In the genomic region with DNA sequence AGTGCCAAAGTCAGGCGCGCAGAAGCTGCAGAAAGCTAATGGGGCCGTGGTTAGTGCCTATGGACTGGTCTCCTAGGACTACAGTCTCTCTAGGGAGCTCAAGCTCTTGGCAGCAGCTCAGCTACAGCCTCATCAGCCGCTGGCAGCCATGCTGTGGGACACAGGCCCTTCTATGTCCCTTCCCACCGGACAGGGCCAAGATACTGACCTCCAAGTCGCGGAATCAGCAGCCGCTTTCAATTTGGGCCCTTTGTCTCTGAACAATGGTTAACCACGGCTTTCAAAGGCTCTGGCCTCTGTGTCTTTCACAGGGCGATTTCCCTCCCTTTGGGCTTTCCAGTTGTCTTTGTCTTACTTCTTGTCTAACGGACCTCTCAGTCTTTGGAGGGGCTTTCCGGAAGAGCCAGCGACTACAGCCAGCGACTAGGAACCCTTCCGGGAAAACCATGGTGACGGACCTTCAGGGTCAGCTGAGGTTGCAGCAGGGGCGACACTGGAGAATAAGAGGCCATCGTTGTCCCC, we compare ENCODE assay signal across 8 mouse cellular contexts. TPM values are rescaled to one million over a fixed set of nuclear protein-coding genes. Genes with fewer than 3 reads are reported as not detected.
DNase-seq lines count a peak whose midpoint lies in the region; ATAC-seq lines count a peak whose summit lies in the region.

No protein-coding gene starts in this region.

- H3K4me2 ChIP-seq in embryonic facial prominence, embryonic 13.5 days, result peak overlapping the region; percentile 39
- peak overlapping the region; percentile 16; the same call in 1 of the 2 replicates for H3K4me2 ChIP-seq in heart, embryonic 11.5 days
- peak overlapping the region; percentile 46 for H3K4me2 ChIP-seq in midbrain, embryonic 12.5 days (replicated peaks)

- peak; percentile 17 for DNase-seq in ovary, postnatal 10 days (ENCODE audit: low spot score)
- DNase-seq in ovary, adult 18-20 months (ENCODE audit: low spot score), result no peak
- peak; percentile 63 for DNase-seq in kidney, postnatal 10 days
- no peak for DNase-seq in thymus, postnatal 4 days

- H3K27me3 ChIP-seq in embryonic facial prominence, embryonic 13.5 days, result no peaks in the 10 kb centered on the region
- no peaks in the 10 kb centered on the region for H3K27me3 ChIP-seq in heart, embryonic 11.5 days (ENCODE audit: control insufficient read depth, insufficient read depth, low read length)
- H3K27me3 ChIP-seq in midbrain, embryonic 12.5 days, result peaks cover 28% of the 10 kb centered on the region

- H3K9ac ChIP-seq in embryonic facial prominence, embryonic 13.5 days, result no peak overlapping the region
- peak overlapping the region; percentile 39; the same call in 1 of the 2 replicates for H3K9ac ChIP-seq in heart, embryonic 11.5 days (ENCODE audit: low read depth, low read length)
- H3K9ac ChIP-seq in midbrain, embryonic 12.5 days (replicated peaks), result peak overlapping the region; percentile 20; the same call in 1 of the 2 replicates

- H3K36me3 ChIP-seq in embryonic facial prominence, embryonic 13.5 days, result no peaks in the 10 kb centered on the region
- H3K36me3 ChIP-seq in heart, embryonic 11.5 days (ENCODE audit: control insufficient read depth, insufficient read depth, low read length), result no peaks in the 10 kb centered on the region
- H3K36me3 ChIP-seq in midbrain, embryonic 12.5 days, result no peaks in the 10 kb centered on the region

- H3K9me3 ChIP-seq in embryonic facial prominence, embryonic 13.5 days, result no peaks in the 10 kb centered on the region
- H3K9me3 ChIP-seq in heart, embryonic 11.5 days (replicated peaks; ENCODE audit: control insufficient read depth, low read length), result no peaks in the 10 kb centered on the region
- H3K9me3 ChIP-seq in midbrain, embryonic 12.5 days, result no peaks in the 10 kb centered on the region

- no peak overlapping the region for H3K27ac ChIP-seq in embryonic facial prominence, embryonic 13.5 days
- H3K27ac ChIP-seq in heart, embryonic 11.5 days (ENCODE audit: low read depth, low read length), result no peak overlapping the region
- H3K27ac ChIP-seq in midbrain, embryonic 12.5 days (replicated peaks), result 0 out of 2 replicates have a peak overlapping the region, but pooled peaks have one; percentile 5

- 24% methylated on average over 18 of the region's 18 CpGs for WGBS in embryonic facial prominence, embryonic 13.5 days
- WGBS in heart, embryonic 11.5 days (ENCODE audit: insufficient replicate concordance), result 44% methylated on average over 18 of the region's 18 CpGs
- WGBS in midbrain, embryonic 12.5 days, result 5% methylated on average over 18 of the region's 18 CpGs

- ATAC-seq in embryonic facial prominence, embryonic 13.5 days (ENCODE audit: insufficient number of reproducible peaks, insufficient read depth, low FRiP score, low TSS enrichment, low read depth), result no peak
- ATAC-seq in heart, embryonic 11.5 days (replicated peaks; ENCODE audit: insufficient number of reproducible peaks, low FRiP score, low TSS enrichment), result no peak
- peak; percentile 76 for ATAC-seq in midbrain, embryonic 12.5 days (ENCODE audit: low FRiP score, low read depth)
- no peak for ATAC-seq in granulocyte monocyte progenitor cell, adult 5-6 weeks (replicated peaks; ENCODE audit: poor library complexity, severe bottlenecking)

- H3K4me1 ChIP-seq in embryonic facial prominence, embryonic 13.5 days, result peaks cover 16% of the 10 kb centered on the region
- H3K4me1 ChIP-seq in heart, embryonic 11.5 days (ENCODE audit: control insufficient read depth, insufficient read depth, low read length), result no peaks in the 10 kb centered on the region; the same call in 1 of the 2 replicates
- peaks cover 22% of the 10 kb centered on the region for H3K4me1 ChIP-seq in midbrain, embryonic 12.5 days

- no peak overlapping the region for H3K4me3 ChIP-seq in embryonic facial prominence, embryonic 13.5 days
- H3K4me3 ChIP-seq in heart, embryonic 11.5 days (ENCODE audit: low read depth, low read length), result no peak overlapping the region
- 0 out of 2 replicates have a peak overlapping the region, but pooled peaks have one; percentile 19 for H3K4me3 ChIP-seq in midbrain, embryonic 12.5 days

RNA-seq across cellular contexts. Expression of gene Trio, which starts 25.5 kb away (rescaled TPM):
- 48.8 and 62.6 TPM in 2 replicates for polyA plus RNA-seq in embryonic facial prominence, embryonic 13.5 days (2015; fragmentation: Nextera tagmentation; extraction: Ambion mirVana)
- polyA plus RNA-seq in heart, embryonic 11.5 days (2014; fragmentation: Nextera tagmentation; extraction: Ambion mirVana), result 18.5 and 28.5 TPM in 2 replicates
- polyA plus RNA-seq in midbrain, embryonic 12.5 days (2016; fragmentation: Nextera tagmentation; extraction: Ambion mirVana), result 38.3 and 38.7 TPM in 2 replicates
- 30.3 and 40.2 TPM in 2 replicates for total RNA-seq in granulocyte monocyte progenitor cell, adult 5-6 weeks (2014; fragmentation: Nextera tagmentation)
- 21.1 and 25.9 TPM in 2 replicates for total RNA-seq in granulocyte monocyte progenitor cell, adult 5-6 weeks (2017)

Comparison
In these comparisons a context has a peak if more than half of its experiments do, and no peak if none do; other contexts are left out.
1. DNase-seq: peak in ovary, postnatal 10 days (single experiment) and kidney, postnatal 10 days (single experiment); none in ovary, adult 18-20 months (single experiment) and thymus, postnatal 4 days (single experiment).
2. Peak in every context shown above with its lines, with median percentiles within 50 percentile points of each other: H3K4me2 ChIP-seq.